Mouse (Mus musculus) lung, postnatal 0 days (tissue): ENCODE results near the gene Ccdc182.

Experiments
- CTCF ChIP-seq: IDR thresholded peaks from 2 replicates; pipeline ENCODE4 v1.5.1; 2016; ENCODE audit warnings: antibody characterized with exemption, mild to moderate bottlenecking
- EP300 ChIP-seq: IDR thresholded peaks from 2 replicates; pipeline ENCODE4 v1.6.1; 2016; ENCODE audit warnings: antibody characterized with exemption, mild to moderate bottlenecking, control low read depth

- TF ChIP-seq CTCF = no peak
- TF ChIP-seq EP300 = no peak
Measured at GRCm38 (mm10) chr11:88328813-88329595, 35.1 kb downstream of the Ccdc182 start.
